Mouse (Mus musculus): Measurements from ENCODE around the gene Got2.
"Not testable (repeated sequence)": the region's sequence is repeated elsewhere in the genome, so short reads cannot be mapped to it uniquely, and the experiment has no call there.

- not testable (repeated sequence) for TF ChIP-seq MAFK (IDR thresholded peaks at IDR 0.05; ENCODE audit: insufficient read depth, low read depth, low read length); HCFC1 (IDR thresholded peaks at IDR 0.05; ENCODE audit: borderline replicate concordance, insufficient read depth, low read length)
Measured at GRCm38 (mm10) chr8:95825162-95825561, 63.2 kb downstream of the Got2 start, which contains the start of gene Sap18b.
